Mouse (Mus musculus) C2C12 (cell line): ENCODE results near the gene Elk4.

ENCODE experiments used
- CTCF ChIP-seq: IDR thresholded peaks from one replicate; pipeline ENCODE4 v1.5.1; 2011; ENCODE audit not compliant: control insufficient read depth, insufficient read depth, insufficient read length
- FOSL1 ChIP-seq: IDR thresholded peaks from one replicate; pipeline ENCODE4 v1.8.0; 2011; ENCODE audit warnings: mild to moderate bottlenecking, low read length; ENCODE audit not compliant: poor library complexity, insufficient read depth, severe bottlenecking
- MAX ChIP-seq: IDR thresholded peaks from one replicate; pipeline ENCODE4 v1.6.1; 2011; ENCODE audit warnings: mild to moderate bottlenecking, control low read depth
- MYOG ChIP-seq: IDR thresholded peaks from one replicate; pipeline ENCODE4 v1.6.1; 2011; ENCODE audit not compliant: control insufficient read depth, insufficient read length; ENCODE audit errors: extremely low read depth
- USF1 ChIP-seq: IDR thresholded peaks from one replicate; pipeline ENCODE4 v1.6.1; 2011; ENCODE audit warnings: low read depth, mild to moderate bottlenecking, control low read depth, moderate library complexity

DNA sequence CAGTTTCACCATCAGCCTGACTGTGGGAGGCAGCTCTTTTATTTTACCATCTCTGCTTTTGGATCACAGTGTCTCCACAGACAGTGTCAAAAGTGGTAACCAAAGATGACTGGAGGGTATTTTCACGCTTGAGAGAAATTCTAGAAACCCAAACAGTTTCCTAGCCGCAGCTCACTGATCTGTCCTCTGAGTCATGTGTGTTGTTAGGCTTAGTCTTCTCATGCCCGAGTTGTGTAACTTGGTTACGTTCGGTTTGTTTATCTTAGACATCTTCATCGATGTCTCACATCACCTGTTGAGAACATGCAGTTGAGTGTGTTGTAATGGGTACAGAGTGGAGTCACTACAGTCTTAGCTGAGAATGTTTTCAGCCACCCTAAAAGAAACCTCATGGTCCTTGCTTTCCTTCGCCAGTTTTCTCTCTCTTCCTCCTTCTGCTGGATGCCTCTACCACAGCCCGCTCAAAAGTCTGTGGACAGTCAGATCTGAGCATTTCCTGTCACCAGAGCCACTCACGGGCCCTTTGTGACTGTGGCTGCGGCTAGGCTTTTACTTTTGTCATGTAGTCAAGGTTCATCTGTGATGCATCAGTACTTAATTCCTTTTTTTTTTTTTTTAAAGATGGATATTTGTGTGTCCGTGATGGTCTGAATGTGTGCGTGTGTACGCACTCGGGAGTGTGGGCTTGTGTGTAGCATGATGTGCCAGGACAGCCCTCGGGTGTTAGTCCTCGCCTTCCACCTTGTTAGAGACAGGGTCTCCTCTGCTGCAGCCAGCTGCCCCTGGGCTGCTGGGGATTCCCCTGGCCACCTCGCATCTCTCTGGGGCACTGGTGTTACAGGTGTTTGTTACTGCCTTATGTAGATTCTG is 3.5 kb downstream of the Elk4 start:
- TF ChIP-seq CTCF (no peak), MAX (no peak), USF1 (no peak), MYOG (no peak), FOSL1 (no peak)
